Mouse (Mus musculus) gastrocnemius, postnatal 36 days (tissue): Measurements from ENCODE around the gene A3galt2. TPM values are rescaled to one million over a fixed set of nuclear protein-coding genes. Genes with fewer than 3 reads are reported as not detected.

Source experiments
- DNase-seq, 2 experiments: peaks; one replicate each; pipeline ENCODE4 v3.0.0; 2022
- intact Hi-C: fragments of 180-260 bp; cut with DNase I; formaldehyde crosslinking; loops from one replicate; pipeline ENCODE4 v1.15.1; 2025
- long read RNA-seq, 2 experiments: library from polyadenylated mRNA; stranded (forward); transcript quantifications; one replicate each; pipeline ENCODE4 v2.0.0; 2021
- total RNA-seq, 2 experiments: library from RNA; stranded (reverse); gene quantifications; 2 replicates each; pipeline ENCODE4 v1.2.3; 2021

Gene A3galt2
- under 1 TPM; 0.10 to 0.20 TPM for total RNA-seq
- long read RNA-seq, experiment 1, partial matches to known transcripts: 0 of 1 reads
- long read RNA-seq, experiment 1, other reads (novel, unspliced or antisense): 1 of 1 reads
- long read RNA-seq, experiment 2: 0 reads

- DNase-seq: no peak
- intact Hi-C loops: no loop called here
Observed at GRCm38 (mm10) chr4:128755064-128755463, at the start of gene A3galt2. Gene A3galt2, plus strand, starts transcription at chr4:128755364.

DNA sequence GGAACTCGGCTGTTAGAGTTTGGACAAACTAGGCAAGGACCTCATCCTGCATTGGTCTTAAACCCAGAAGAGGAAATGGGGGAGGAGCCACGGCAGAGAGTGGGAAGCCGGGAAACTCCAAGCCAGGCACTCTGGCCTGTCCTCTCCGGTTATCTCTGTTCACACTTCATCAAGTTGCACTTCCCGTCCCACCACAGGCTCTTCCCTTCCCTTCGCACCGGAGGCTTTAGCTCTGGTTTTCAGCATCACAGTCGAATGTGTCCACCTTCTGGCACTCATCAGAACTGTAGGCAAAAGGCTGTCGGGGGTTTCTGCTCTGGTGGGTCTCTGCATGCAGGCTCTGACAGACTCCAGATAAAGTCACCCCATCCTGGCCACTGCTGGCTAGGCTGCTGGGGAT lies 48.5 kb upstream of the A3galt2 start:
- intact Hi-C loops: no loop called here
- no peak for DNase-seq

- intact Hi-C loops: no loop called here
- DNase-seq: no peak
Observed at GRCm38 (mm10) chr4:128707384-128707783, 47.8 kb upstream of the A3galt2 start.

GRCm38 (mm10) chr4:128709061-128709780 lies 45.9 kb upstream of the A3galt2 start:
- intact Hi-C loops: no loop called here
- no peak for DNase-seq

GRCm38 (mm10) chr4:128709781-128710166 lies 45.4 kb upstream of the A3galt2 start:
- DNase-seq: no peak
- intact Hi-C loops: loop anchor here (5.0 kb wide), 1 partner anchor 97 kb away; the partner anchor contains the start of gene Zscan20

GRCm38 (mm10) chr4:128710286-128710685 lies 44.9 kb upstream of the A3galt2 start:
- intact Hi-C loops: loop anchor here (5.0 kb wide), 1 partner anchor 98 kb away; the partner anchor contains the start of gene Zscan20
- DNase-seq: no peak

GRCm38 (mm10) chr4:128710800-128711199 lies 44.4 kb upstream of the A3galt2 start:
- no peak for DNase-seq
- intact Hi-C loops: loop anchor here (1.0 to 5.0 kb wide), 2 partner anchors 66 to 98 kb away; partner anchors contain the start of gene Zscan20

GRCm38 (mm10) chr4:128711455-128712135 lies 43.6 kb upstream of the A3galt2 start:
- peak; percentile 85 to 86 for DNase-seq
- intact Hi-C loops: loop anchor here (1.0 to 5.0 kb wide), 3 partner anchors 65 to 147 kb away; partner anchors contain the start of gene Zscan20

GRCm38 (mm10) chr4:128712136-128712655 lies 43.0 kb upstream of the A3galt2 start:
- no peak for DNase-seq
- intact Hi-C loops: loop anchor here (2.0 to 5.0 kb wide), 2 partner anchors 100 to 147 kb away; partner anchors contain the start of gene Zscan20

DNA sequence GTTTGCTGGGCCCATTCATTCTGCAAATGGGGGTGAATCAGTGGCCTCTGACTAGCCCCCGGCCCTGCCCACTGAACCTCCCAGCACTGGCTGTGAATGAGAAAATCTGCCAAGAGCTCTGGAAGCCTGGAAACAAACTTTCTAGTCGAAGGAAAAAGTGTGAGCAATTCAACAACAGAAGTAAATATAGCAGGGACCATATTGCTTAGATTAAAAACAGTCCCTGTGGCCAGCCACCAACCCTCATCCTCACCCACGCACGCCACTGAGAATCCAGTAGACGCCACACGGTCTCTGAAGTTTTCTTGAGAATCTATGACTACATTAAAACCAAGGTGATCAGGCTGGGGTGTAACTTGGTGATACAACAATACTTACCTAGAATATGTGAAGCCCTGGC lies 42.2 kb upstream of the A3galt2 start:
- no peak for DNase-seq
- intact Hi-C loops: loop anchor here (2.0 to 5.0 kb wide), 2 partner anchors 101 to 146 kb away; partner anchors contain the start of gene Zscan20

- no peak for DNase-seq
- intact Hi-C loops: no loop called here
Observed at GRCm38 (mm10) chr4:128715241-128716204, 39.6 kb upstream of the A3galt2 start.

GRCm38 (mm10) chr4:128716279-128716678 lies 38.9 kb upstream of the A3galt2 start:
- intact Hi-C loops: no loop called here
- DNase-seq: no peak

- intact Hi-C loops: no loop called here
- DNase-seq: no peak
Observed at GRCm38 (mm10) chr4:128716731-128717130, 38.4 kb upstream of the A3galt2 start.

- intact Hi-C loops: no loop called here
- no peak for DNase-seq
Observed at GRCm38 (mm10) chr4:128720110-128720509, 35.1 kb upstream of the A3galt2 start.

DNA sequence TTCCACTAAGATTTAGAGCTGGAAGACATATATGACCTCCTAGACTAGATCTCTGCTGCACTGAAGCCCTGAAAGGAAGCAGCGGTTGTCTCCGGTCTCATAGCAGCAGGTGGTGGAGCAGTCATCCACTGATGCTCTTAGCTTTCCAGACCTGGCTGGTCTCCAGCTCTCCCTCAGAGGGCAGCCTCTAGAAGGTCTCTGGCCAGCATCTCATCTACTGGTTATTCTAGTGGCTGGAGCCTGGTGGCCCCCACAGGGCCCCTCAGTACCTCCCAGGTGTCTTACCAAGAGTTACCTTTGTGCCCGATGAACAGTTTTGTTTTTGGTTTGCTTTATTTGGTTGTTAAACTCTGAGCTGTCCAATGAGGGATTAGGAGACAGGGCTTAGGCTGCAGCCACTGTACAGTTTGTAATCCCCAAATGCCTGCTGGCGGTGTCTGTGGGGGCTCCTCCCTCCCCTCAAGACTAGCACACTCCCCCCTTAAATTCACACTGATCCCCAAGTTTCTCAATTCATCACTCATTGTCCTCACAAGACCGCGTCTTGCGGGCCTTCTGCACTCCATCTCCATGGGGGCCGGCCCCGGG lies 34.0 kb upstream of the A3galt2 start:
- no peak for DNase-seq
- intact Hi-C loops: no loop called here

DNA sequence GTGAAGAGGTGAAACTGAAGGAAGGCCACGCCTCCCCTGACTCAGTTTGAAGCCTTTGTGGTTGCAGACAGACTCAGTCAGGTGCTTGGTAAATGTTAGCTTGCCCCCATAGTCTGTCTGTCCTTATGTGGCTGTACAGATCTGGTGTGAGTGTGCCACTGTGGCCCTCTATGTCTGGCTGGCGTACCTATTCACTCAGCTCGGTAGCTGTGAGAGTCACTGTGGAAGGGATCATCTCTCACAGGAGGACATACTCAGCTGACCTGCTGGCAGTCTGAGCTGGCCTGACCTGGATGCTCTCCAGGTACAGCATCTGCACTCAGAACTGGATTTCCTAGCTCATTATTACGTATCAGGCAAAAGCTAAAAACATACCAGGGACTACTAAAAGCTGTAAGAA lies 33.4 kb upstream of the A3galt2 start:
- intact Hi-C loops: no loop called here
- DNase-seq: no peak

DNA sequence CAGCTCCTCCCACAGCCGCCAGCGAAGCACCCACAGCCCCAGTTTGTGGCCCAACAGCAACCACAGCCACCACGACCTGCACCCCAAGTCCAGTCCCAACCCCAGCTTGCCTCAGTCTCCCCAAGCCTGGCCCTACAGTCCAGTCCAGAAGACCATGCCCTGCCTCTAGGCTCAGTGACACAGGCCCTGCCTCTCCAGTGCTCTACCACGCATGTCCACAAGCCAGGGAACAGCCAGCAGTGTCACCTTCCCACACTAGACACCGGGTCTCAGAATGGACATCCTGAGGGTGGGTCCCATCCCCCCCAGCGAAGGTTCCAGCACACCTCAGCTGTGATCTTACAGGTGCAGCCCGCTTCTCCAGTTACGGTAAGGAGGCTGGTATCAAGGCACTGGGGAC lies 32.2 kb upstream of the A3galt2 start:
- intact Hi-C loops: no loop called here
- DNase-seq: no peak

- intact Hi-C loops: no loop called here
- DNase-seq: no peak
Observed at GRCm38 (mm10) chr4:128723431-128723830, 31.7 kb upstream of the A3galt2 start.

- intact Hi-C loops: no loop called here
- DNase-seq: no peak
Observed at GRCm38 (mm10) chr4:128724059-128724458, 31.1 kb upstream of the A3galt2 start.
